Mouse (Mus musculus) MEL-GATA-1-ER (cell line): ENCODE results near the gene Cemip2.

Experiments
- DNase-seq: peaks from one replicate; pipeline ENCODE4 v3.0.0-alpha.2; 2012; ENCODE audit warnings: low read depth; ENCODE audit errors: extremely low read depth

Cemip2 gene

GRCm38 (mm10) chr19:21777171-21777731 is 891 bp upstream of the Cemip2 start:
- peak; percentile 46 for DNase-seq

GRCm38 (mm10) chr19:21779106-21779505 is 964 bp downstream of the Cemip2 start:
- no peak for DNase-seq

DNA sequence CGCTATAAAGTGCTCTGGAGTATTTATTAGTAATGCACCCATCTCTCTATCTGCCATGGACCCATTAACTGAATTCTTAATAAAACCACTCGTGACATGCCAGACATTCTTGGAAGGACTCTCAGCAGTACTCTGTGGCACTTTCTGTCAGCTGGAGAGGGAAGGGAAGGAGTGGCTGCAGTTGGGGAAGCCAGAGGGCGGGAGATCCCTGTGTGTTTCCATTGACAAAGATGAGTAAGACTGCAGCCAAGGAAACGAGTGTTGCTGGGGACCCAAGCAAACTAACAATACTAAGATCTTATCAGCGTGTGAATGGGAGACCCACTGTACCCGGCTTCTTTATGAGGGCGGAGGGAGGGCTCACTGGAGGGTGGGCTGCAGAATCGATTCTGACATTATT is 2.5 kb downstream of the Cemip2 start:
- DNase-seq: no peak

DNA sequence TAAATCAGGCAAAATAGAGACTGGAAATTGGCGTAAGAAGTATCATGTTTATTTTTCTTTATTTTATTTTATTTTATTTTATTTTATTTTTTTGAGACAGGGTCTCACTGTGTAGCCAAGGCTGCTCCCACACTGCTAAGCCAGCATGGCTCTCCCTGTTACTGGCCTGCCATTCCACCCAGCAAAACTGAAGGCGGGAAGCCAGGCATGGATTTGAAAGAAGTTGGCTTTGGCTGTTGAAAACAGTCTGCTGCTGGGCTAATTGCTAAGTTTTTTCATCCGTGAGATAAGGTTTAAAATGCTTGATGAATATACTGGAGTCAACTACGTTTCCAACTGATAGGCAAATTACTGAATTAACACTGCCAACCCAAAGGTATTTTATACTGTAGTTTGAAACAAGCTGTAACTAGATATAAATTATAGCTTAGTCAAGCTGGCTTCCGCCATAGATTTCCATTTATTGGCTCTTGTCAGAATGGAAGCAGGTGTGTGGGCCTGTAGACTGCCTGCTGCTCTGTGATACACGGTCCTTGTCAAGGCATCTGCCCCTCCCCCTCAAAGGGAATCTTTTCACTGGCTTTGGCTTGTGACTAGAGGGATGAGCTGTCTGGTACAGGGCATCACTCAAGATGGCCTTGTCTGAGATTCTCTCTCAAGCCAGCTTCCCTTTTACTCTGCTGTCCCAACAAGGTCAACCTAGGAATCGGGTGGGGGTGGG is 3.1 kb downstream of the Cemip2 start:
- no peak for DNase-seq

GRCm38 (mm10) chr19:21781787-21782432 is 3.8 kb downstream of the Cemip2 start:
- DNase-seq: no peak

- DNase-seq: no peak
These were observed 5.6 kb downstream of the Cemip2 start for GRCm38 (mm10) chr19:21783717-21784116.

- no peak for DNase-seq
These were observed 6.4 kb downstream of the Cemip2 start for GRCm38 (mm10) chr19:21784331-21785131.

DNA sequence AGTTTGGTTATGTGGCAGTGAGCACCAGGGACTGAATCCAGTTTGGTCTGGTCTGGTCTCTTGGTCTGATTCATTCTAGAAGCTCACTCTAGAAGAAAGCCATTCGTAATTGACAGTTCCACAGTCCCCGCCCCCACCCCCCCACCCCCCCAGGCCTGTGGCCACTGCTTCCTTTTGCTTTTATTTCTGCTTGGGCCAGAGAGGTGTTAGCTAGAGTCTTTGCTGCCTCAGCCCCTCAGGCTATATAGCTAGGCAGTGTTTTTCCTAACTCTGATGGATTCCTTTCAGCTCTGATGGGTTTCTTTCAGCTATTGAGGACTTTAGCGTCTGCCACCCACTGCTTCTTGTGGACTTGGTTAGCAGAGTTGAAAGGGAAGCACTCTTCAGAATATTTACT is 7.0 kb downstream of the Cemip2 start:
- DNase-seq: no peak

- DNase-seq: no peak
These were observed 8.9 kb downstream of the Cemip2 start for GRCm38 (mm10) chr19:21787004-21787480.

- no peak for DNase-seq
These were observed 10.9 kb downstream of the Cemip2 start for GRCm38 (mm10) chr19:21788999-21789398.

GRCm38 (mm10) chr19:21789676-21790075 is 11.5 kb downstream of the Cemip2 start:
- DNase-seq: no peak

DNA sequence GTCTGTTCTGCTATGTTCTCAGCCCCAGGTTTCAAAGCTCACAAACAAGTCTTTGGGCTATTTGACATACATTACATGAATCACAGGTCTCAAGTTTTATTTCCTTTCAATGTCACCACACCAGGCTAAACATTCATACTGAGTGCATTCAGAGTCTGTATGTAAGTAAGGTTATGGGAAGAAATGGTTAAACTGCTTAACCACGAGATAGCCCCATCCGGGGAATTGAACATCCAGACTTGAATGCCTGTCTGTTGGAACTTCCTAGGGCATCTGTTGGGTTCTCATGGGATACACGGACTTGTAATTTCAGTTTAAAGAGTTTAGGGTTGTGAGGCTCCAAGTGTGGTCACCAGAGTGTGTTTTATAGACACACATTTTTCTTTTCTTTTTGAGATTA is 13.2 kb downstream of the Cemip2 start:
- DNase-seq: no peak

DNA sequence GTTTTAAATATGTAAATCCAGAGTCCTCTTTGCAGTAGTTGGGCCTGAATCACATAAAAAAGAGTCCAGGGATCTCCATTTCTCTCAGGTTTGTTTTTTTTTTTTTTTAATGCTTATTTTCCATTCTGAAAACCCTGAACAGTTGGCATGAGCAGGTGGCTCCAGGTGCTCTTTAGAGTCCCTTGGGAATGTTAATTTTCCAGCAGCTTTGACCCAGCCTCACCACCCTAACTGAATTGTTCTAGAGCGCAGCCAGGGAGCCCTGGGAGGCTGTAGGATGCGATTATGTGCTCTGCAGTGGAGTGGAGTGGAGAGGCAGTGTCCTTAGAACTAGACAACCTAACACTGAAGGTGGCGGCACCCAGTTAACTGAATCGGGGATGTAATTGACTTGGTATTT is 13.7 kb downstream of the Cemip2 start:
- DNase-seq: no peak

DNA sequence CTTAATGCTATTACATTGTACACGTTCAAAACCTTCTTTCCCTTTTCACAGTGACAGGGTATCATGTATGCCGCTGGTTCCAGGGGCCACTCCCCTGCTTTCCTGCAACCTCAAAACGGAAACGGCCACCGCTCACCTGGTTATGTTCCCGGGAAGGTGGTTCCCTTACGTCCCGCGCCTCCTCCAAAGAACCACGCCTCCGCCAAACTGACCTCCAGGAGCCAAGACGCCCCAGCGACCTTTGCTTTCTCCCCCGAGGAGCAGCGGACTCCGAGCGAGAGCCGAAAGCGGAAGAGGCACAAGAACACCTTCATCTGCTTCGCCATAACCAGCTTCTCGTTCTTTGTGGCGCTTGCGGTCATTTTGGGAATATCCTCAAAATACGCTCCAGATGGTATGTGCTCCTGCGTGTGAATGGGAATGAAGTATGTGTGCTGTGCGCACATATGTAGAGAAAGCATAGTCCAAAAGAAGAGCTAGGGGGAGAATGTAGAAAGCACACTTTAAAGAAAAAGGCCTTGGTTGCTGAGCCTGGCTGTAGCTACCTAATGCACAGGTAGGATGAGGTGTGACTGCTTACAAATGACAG is 14.5 kb downstream of the Cemip2 start:
- no peak for DNase-seq

GRCm38 (mm10) chr19:21794569-21794968 is 16.4 kb downstream of the Cemip2 start:
- no peak for DNase-seq

GRCm38 (mm10) chr19:21796333-21796732 is 18.2 kb downstream of the Cemip2 start:
- no peak for DNase-seq

DNA sequence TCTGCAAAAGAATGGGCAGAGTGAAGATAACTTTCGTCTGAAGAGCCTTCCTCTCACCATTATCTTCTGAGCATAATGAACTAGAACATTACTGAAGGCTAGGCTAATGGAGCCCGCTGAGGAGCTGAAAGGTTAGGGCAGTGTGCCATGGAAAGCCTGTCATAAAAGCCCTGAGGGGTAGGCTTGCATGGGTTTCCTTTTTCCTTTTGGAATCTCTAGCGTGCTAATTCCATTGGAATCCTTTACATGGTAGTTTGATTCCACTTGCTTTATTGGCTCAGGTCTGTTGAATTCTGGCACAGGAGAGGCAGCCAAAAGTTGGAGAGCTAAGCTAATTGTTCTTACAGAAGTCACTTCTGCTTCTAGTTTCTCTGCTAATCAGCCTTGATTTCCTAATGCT is 20.6 kb downstream of the Cemip2 start:
- no peak for DNase-seq

DNA sequence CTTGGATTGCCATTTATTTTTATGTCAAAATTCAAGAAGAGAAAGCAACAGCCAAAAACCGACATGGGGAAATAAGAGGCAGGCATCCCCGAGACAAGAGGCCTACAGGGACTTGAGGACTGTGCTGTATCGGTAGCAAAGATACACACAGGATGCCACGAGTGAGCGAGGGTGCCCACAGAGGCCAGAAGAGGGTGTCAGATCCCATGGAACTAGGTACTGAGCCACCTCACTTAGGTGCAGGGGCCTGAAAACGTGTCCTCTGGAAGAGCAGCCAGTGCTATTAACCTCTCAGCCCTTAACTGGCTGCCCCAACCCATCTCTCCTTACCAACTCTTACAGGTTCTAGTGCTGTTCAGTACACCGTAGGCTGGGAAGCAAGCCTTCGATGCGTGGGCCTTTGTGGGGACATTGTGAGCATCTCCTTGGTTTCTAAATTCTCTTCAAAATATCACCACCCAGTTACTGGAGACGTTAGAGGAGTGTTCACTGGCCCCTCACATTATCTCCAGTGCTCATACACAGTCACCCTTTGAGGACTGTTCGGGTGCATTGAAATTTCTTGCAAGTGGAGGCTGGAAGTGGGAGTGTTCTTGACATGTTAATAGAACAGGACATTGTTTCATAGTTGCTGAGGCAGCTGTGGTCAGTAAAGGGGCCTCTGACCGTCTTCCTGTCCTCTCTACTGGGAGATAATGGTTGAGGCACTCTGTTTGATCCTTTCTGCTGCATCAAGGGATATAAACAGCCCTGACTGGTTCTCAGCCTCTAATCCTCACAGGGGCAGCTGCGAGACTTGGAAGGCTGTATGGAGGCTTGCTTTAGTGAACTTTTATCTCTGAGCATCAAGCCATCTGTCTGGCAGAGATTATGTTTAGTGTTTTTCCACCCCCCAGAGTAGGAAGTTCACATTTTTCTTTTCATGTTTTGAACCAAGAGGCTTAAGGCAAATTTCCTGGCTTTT is 21.6 kb downstream of the Cemip2 start:
- DNase-seq: peak; percentile 38

DNA sequence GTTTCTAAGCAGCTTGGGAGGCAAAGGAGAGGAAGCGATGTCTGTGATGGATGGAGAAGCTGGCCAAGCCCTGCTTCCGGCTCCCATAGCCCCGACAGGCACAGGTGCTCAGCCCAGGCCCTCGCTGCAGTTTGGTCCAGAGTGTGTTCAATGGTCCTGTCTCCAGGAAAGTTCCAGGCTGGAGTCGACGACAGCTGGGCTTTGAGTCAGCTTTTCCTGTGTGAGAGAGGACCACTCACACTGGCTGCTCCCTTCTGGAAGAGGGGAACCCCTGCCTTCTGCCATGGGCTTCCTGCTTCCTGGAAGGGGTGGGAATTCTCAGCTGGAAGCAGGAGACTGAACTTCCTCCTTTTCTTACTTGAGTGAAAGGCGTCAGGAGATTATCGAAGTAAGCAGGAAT is 26.3 kb downstream of the Cemip2 start:
- DNase-seq: no peak

- no peak for DNase-seq
These were observed 27.2 kb downstream of the Cemip2 start for GRCm38 (mm10) chr19:21805305-21805704.
